Mouse (Mus musculus): ENCODE data around the gene Ewsr1. TPM values are rescaled to one million over a fixed set of nuclear protein-coding genes. Genes with fewer than 3 reads are reported as not detected.

The Ewsr1 gene
- polyA plus RNA-seq, 2 experiments = 357 to 828 TPM

DNA sequence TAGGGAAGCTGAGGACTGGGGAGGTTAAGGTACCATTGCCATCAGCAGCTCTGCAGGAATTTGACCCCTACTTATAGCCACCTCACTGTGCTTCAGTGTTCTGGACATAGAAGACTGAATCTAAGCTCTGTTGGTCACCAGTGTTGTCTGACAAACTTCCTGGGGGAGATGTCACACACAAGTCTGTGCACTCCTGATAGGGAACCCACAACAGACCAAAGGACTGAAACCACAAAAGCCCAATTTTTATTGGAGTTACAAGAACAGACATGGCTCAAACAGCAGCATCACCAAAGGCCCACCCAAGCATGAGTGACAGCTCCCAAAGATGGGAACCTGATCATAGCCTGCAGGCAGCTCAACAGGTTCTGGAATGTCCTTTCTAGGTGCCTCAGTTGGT is 32.0 kb downstream of the Ewsr1 start:
- Histone ChIP-seq H3K4me2 (replicated peaks; ENCODE audit: low read depth, low read length, severe bottlenecking) (no peak overlapping the region), H3K27me3 (ENCODE audit: control insufficient read depth, insufficient read depth, low read length) (peaks cover 19% of the 10 kb centered on the region), H3K4me1 (ENCODE audit: control insufficient read depth, insufficient read depth, low read length) (peaks cover 20% of the 10 kb centered on the region), H3K9ac (ENCODE audit: low read depth, low read length, severe bottlenecking) (no peak overlapping the region), H3K4me3 (replicated peaks; ENCODE audit: low read length) (no peak overlapping the region), H3K36me3 (ENCODE audit: control insufficient read depth, insufficient read depth, low read length) (peaks cover 52% of the 10 kb centered on the region), H3K9me3 (ENCODE audit: control insufficient read depth, low read length) (no peaks in the 10 kb centered on the region), H3K27ac (replicated peaks; ENCODE audit: low read depth, low read length) (no peak overlapping the region)
- no peak for TF ChIP-seq POLR2A (IDR thresholded peaks at IDR 0.05; ENCODE audit: borderline replicate concordance, extremely low read depth, insufficient read depth, insufficient read length)
- DNase-seq (ENCODE audit: low spot score) (no peak), ATAC-seq (ENCODE audit: low FRiP score, low read depth) (no peak)

DNA sequence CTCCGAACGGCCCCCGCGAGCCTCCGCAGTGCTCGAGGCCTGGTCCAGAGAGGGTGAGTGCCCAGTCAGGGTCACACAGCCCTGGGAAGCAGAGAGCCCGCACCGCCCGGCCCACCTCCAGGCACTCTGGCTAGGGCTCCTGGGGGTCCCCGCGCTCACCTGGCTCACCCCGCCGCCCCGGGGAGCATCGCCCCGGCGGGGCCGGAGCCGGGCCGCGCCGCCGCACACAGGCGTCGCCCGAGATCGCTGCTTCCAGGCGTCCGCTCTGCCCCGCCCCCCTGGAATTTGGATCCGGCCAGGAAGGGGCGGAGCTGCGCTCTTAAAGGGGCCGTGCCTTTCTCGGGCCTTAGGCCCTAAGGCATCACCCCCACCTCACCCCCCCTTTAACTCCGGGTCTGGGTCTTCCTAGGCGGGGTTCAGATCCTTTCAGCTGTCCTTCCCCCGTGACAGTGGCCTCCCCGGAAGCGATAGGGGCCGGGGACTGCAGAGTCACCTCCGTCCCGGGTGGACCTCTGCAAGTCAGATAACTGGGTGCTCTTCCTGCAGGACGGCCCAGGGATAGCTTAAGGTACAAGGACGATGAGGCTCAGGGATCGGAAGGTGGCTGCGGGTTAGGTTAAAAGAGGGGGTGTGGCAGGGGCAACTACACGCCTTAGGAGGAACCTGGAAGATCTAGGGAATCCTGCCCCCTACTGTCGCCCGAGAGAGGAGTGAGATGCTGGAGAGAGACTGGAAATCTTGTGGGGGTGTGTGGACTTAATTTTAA is 33.8 kb downstream of the Ewsr1 start, which contains the start of gene Gas2l1:
Gas2l1 (minus strand) TSS at position 272 of the 766 bp plus-strand sequence.
- no peaks in the 10 kb centered on the region for H3K9me3 ChIP-seq (ENCODE audit: control insufficient read depth, low read length)
- 0 out of 2 replicates have a peak, but pooled peaks have one; percentile 4 for TF ChIP-seq POLR2A (IDR thresholded peaks at IDR 0.05; ENCODE audit: borderline replicate concordance, extremely low read depth, insufficient read depth, insufficient read length)
- peak; percentile 89 for ATAC-seq (ENCODE audit: low FRiP score, low read depth)
- under 1% methylated on average over 37 of the region's 50 CpGs for WGBS
- peaks cover 31% of the 10 kb centered on the region for H3K4me1 ChIP-seq (ENCODE audit: control insufficient read depth, insufficient read depth, low read length)
- peaks cover 37% of the 10 kb centered on the region for H3K27me3 ChIP-seq (ENCODE audit: control insufficient read depth, insufficient read depth, low read length)
- H3K4me3 ChIP-seq (replicated peaks; ENCODE audit: low read length) = peak within 1 kb of the TSS; percentile 81
- H3K27ac ChIP-seq (replicated peaks; ENCODE audit: low read depth, low read length) = no peak within 1 kb of the TSS
- H3K4me2 ChIP-seq (replicated peaks; ENCODE audit: low read depth, low read length, severe bottlenecking) = peak within 1 kb of the TSS; percentile 85
- DNase-seq (ENCODE audit: low spot score) = peak; percentile 87
- H3K9ac ChIP-seq (ENCODE audit: low read depth, low read length, severe bottlenecking) = peak within 1 kb of the TSS; percentile 70
- peaks cover 45% of the 10 kb centered on the region for H3K36me3 ChIP-seq (ENCODE audit: control insufficient read depth, insufficient read depth, low read length)

DNA sequence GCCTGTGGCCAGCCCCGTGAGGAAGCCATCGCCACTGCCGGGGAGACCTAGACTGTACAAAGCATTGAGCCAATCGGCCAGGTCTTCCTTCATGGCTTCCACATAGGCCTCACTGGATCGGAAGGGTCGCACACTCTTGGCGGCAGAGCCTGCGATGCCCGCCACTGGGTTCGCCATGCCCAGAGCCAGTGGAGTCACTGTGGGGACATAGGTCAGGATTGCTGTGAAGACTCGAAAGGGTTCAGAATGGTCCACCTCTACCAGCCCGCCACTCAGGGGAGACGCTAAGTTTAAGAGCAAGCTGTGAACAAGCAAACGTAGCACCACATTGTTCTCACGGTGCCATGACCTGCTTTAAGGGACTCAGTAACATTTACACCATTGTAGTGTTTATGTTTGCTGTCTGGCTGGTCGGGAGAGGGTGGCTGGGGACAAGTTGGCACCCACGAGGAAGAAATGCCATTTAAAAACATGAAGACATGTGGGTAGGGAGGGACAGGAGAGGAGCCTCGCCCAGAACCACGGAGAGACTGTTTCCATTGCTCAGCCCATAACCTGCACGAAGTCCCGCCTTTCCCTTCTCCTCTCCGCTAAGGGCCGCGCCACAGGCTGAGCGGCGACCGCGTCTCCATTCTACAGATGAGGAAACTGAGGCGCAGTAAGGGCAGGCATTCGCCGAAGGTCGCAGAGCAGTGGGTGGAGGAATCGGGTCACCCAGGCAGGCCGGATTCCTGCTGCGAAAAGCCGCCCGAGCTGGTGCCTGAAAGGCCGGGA is 34.6 kb downstream of the Ewsr1 start:
- Histone ChIP-seq H3K9me3 (ENCODE audit: control insufficient read depth, low read length) (no peaks in the 10 kb centered on the region), H3K27me3 (ENCODE audit: control insufficient read depth, insufficient read depth, low read length) (peaks cover 45% of the 10 kb centered on the region), H3K4me3 (replicated peaks; ENCODE audit: low read length) (peak overlapping the region; percentile 81), H3K4me2 (replicated peaks; ENCODE audit: low read depth, low read length, severe bottlenecking) (peak overlapping the region; percentile 85), H3K4me1 (ENCODE audit: control insufficient read depth, insufficient read depth, low read length) (peaks cover 31% of the 10 kb centered on the region), H3K36me3 (ENCODE audit: control insufficient read depth, insufficient read depth, low read length) (peaks cover 39% of the 10 kb centered on the region), H3K27ac (replicated peaks; ENCODE audit: low read depth, low read length) (no peak overlapping the region), H3K9ac (ENCODE audit: low read depth, low read length, severe bottlenecking) (peak overlapping the region; percentile 70)
- TF ChIP-seq POLR2A (IDR thresholded peaks at IDR 0.05; ENCODE audit: borderline replicate concordance, extremely low read depth, insufficient read depth, insufficient read length) = no peak
- ATAC-seq (ENCODE audit: low FRiP score, low read depth) = no peak
- 14% methylated on average over 38 of the region's 38 CpGs for WGBS
- no peak for DNase-seq (ENCODE audit: low spot score)

DNA sequence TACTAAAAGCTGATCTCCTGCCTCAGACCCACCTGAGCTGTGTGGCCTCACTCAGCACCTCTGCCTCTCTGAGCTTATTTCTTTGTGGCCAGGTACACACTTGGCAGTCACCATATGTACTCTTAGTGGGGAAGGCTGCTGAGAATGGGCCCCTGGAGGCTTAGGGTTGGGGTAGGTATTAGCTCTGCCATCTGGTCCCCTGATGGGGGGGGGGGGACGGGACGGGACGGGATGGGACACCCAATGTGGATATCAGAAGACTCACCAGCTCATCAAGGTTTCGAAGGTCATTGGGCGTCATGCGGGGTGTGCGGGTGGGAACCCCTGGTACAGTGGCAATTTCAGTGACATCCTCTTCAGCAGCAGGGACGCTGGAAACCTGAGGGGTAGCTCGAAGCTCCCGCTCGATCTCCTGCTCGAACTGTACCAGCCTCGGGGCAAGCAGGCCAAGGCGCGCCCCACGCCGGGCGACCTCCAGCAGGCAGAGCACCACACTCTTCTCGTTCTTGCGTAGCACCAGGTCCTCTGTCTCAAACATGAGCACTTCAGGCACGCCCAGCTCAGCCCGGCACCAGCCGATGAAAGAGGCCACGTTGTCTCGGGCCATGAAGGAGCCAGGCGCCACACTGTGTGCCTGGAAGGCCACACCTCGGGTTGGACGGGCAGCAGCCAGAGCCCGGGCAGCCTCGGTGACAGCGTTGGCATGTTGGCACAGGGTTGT is 35.3 kb downstream of the Ewsr1 start:
- DNase-seq (ENCODE audit: low spot score) = no peak
- Histone ChIP-seq H3K9ac (ENCODE audit: low read depth, low read length, severe bottlenecking) (no peak overlapping the region), H3K27ac (replicated peaks; ENCODE audit: low read depth, low read length) (no peak overlapping the region), H3K9me3 (ENCODE audit: control insufficient read depth, low read length) (no peaks in the 10 kb centered on the region), H3K4me3 (replicated peaks; ENCODE audit: low read length) (peak overlapping the region; percentile 81), H3K27me3 (ENCODE audit: control insufficient read depth, insufficient read depth, low read length) (peaks cover 52% of the 10 kb centered on the region), H3K4me2 (replicated peaks; ENCODE audit: low read depth, low read length, severe bottlenecking) (peak overlapping the region; percentile 85), H3K36me3 (ENCODE audit: control insufficient read depth, insufficient read depth, low read length) (peaks cover 32% of the 10 kb centered on the region), H3K4me1 (ENCODE audit: control insufficient read depth, insufficient read depth, low read length) (peaks cover 35% of the 10 kb centered on the region)
- no peak for ATAC-seq (ENCODE audit: low FRiP score, low read depth)
- no peak for TF ChIP-seq POLR2A (IDR thresholded peaks at IDR 0.05; ENCODE audit: borderline replicate concordance, extremely low read depth, insufficient read depth, insufficient read length)
- WGBS = 51% methylated on average over 30 of the region's 31 CpGs
